Mouse (Mus musculus): ENCODE measurements at regions not wholly inside any gene's neighbourhood (a gene's known extent, or its start where the extent isn't known, plus 50 kb on each side); places are given as distances from the start of the nearest gene placed in this dataset.
A peak's percentile ranks its signal among the peaks of the same experiment; 100 is the strongest.

DNA sequence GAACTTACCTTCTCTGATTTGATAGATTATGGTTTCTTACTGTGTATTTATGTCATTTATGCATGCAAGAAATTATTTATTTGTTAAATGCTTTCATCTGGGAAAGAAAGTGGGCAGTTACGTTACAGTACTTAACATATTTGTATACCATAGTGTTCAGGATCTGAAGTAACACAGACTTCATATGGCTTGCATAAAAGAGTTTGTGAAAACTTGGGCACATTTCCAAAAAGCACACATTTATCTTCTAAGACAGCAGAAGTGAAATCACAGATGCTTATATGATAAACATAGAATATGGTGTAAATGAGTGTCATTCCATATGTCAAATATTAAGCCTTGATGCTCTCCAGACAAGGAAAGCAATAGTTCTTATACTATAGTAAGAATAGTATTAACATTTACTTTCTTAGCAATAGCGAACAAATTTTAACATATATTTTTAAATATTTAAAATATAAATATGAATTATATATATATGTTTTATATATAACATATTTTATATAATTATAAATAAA, 4549.1 kb upstream of the Gm7489 start:
- DNase-seq: no peak

DNA sequence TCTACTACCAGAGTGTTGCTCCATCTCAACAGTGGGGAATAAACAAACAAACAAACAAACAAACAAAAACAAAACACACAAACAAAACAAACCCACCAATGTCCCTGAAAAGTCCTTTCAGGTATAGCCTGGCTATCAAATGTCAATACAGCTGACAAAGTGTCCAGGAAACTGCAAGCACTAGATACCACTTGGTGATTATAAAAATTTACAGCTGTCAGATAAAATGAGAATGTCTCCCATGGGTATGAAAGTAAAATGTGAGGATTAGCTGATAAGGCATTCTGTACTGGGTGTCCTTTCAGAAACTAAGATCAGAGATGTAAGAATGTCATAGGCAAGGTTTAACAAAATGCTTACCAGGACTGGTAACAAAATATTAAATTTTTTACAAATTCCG, 4537.7 kb upstream of the Gm7489 start:
- no peak for DNase-seq

DNA sequence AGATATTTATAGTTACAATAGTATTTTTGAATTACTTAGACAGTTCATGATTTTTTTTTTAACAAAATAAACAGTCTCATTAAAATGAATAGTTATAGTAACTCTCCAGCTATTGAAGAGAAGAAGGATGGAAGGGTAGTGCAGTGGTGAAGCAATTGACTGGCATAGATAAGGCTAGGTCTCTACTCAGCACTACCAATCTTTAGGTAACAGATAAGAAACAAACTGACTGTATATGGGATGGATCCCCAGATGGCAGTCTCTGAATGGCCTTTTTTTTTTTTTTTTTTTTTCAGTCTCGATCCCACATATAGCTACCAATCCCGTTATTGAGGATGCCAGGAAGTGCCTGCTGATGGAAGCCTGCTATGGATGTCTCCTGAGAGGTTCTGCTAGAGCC, 4528.6 kb upstream of the Gm7489 start:
- no peak for DNase-seq

DNA sequence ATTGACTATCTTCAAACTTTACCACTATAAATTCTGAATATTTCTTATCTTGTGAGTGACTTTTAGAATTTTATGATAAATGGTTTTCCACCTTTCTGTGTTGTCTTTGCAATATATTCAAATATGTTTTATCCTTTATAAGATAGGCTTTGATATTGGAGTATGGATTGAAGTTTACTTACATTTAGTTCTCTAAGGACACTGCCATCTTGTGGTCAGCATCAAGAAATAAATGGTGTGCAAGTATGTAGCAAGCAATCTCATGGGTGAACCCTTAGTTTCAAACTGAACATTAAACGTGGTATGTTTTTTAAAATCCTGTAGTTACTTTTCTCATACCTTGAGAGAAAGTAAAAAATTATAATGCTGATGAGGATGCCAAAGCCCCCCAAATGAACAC, 4488.7 kb upstream of the Gm7489 start:
- DNase-seq: no peak

DNA sequence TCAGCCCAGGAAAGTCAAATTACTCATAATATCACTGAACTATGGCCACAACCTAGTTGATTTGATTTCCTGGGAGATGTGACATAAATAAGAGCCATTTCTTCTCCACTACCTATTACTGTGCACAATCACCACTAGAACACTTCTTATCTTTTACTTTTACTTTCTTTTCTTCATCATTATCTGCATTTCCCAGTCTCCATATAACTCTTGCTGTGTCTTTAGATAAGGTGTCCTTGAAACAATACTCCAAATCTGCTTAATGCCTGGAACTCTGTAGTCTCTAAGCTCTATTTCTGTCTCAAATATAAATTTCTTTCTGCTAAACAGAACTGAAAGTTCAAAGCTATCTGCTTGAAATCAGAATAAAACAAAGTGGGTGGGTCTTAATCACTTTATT, 4471.0 kb upstream of the Gm7489 start:
- no peak for DNase-seq

DNA sequence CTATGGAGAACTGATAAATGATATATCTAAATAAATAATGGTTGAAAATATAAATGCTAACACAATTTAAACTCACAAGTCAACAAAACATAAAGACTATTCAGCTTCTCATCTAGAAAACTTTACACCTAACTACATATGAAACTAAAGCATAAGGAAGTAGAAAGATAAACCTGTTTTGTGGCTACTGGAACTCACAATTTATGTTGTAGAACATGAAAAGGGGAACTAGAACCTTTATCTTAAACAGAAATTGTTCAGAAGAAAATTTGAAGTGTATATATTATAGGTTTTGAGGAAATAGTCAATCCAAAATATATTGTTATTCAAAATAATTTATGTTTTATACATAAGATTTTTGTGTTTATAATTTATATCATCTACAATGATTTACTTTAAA, 4433.4 kb upstream of the Gm7489 start:
- DNase-seq: no peak

DNA sequence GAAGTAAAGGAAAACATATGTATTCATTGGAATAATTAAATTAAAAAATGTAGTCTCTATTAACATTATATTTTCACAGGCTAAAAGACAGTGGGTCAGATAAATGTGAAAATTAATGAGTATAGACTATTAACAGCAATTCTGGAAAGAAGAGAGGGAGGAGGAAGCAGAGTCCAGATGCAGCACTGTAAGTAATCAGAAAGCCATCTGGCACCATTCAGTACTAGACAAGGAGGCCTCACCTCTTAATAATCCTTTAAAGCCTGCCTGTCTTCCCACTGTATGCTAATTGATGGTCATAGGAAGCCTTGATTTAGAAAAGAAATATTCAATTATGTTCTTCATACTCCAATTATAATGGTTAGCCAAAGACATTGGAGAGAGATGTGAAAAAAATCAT, 4400.1 kb upstream of the Gm7489 start:
- no peak for DNase-seq

DNA sequence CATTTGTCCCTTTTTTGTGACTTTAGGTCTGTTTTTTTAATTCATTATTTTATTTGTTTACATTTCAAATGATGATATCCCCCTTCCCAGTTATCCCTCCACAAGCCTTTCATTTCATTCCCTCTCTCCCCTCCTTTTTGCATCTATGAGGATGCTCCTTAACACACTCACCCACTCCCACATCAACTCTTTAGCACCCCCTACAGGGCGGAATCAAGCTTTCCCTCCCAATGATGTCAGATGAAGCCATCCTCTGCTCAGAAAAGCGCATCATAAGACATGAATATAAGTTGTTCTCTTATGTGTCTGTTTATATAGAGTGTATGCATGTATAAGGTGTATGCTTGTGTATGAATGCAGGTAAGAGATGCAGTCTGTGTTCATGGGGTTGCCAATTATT, 4391.9 kb upstream of the Gm7489 start:
- DNase-seq: no peak

DNA sequence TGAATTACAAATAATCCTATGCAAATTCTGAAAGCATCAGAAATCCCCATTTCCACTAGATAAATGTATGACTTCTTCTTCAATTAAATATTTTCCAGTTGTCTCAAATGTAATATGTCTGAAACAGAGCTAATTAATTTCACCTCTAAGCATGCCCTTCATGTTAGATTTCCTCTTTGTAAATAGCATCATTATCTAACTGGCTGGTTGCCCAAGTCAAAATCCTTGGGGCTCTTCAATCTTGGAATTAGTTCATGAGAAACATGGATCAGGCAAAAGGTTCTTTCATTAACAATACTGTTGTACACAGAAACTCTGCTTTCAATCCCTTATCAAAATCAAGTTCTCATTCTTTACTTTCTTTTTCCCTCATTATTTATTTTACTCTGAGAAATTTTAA, 4382.9 kb upstream of the Gm7489 start:
- DNase-seq: peak; percentile 14
